Comparison of ENCODE assay signal across 8 mouse cellular contexts in the genomic region with DNA sequence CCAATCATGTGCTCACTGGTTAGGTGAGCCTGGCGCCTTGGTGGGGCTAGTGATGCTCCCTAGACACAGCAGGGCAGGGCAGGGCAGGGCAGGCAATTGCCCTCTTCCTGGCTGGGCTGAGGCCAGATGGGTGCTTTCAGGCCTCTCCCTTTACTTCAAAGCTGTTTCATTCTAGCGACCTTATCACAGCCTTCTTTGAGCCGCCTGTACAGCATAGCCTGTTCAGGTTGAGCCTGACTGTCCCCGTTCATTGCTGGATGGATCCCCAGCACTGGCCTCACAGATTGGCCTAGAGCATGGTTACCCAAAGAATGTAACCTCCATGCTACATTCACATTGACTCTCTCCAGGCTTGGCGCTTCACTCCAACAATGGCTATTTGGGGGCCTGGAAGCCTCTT. TPM values are rescaled to one million over a fixed set of nuclear protein-coding genes. Genes with fewer than 3 reads are reported as not detected.
DNase-seq lines count a peak whose midpoint lies in the region; ATAC-seq and TF ChIP-seq lines count a peak whose summit lies in the region.

No protein-coding gene starts in this region.

- peaks cover 11% of the 10 kb centered on the region for H3K36me3 ChIP-seq in megakaryocyte, embryonic 14.5 days (replicated peaks; ENCODE audit: low read length)
- no peaks in the 10 kb centered on the region for H3K36me3 ChIP-seq in heart, embryonic 16.5 days (ENCODE audit: control insufficient read depth, insufficient read depth)
- H3K36me3 ChIP-seq in liver, embryonic 13.5 days: 0 out of 2 replicates have a peak, but pooled peaks cover 2% of the 10 kb centered on the region
- H3K36me3 ChIP-seq in stomach, postnatal 0 days (ENCODE audit: control insufficient read depth, insufficient read depth, low read length): no peaks in the 10 kb centered on the region

- no peaks in the 10 kb centered on the region for H3K9me3 ChIP-seq in megakaryocyte, embryonic 14.5 days
- H3K9me3 ChIP-seq in heart, embryonic 16.5 days (replicated peaks; ENCODE audit: control insufficient read depth, low read length): no peaks in the 10 kb centered on the region
- H3K9me3 ChIP-seq in liver, embryonic 13.5 days (replicated peaks): no peaks in the 10 kb centered on the region
- no peaks in the 10 kb centered on the region for H3K9me3 ChIP-seq in stomach, postnatal 0 days (ENCODE audit: control insufficient read depth, low read length)

- peak; percentile 13 for DNase-seq in liver, embryonic 13.5 days
- peak; percentile 61 for DNase-seq in stomach, postnatal 0 days (ENCODE audit: low spot score)
- DNase-seq in spleen, adult 18-20 months: no peak
- no peak for DNase-seq in adrenal gland, postnatal 36 days
- no peak for DNase-seq in right cerebral cortex, postnatal 36 days (ENCODE audit: low spot score in 2 of 2)

- TF ChIP-seq CTCF in stomach, postnatal 0 days (IDR thresholded peaks at IDR 0.05; ENCODE audit: low read depth): no peak

- WGBS in heart, embryonic 16.5 days: 63% methylated on average over 5 of the region's 5 CpGs
- 46% methylated on average over 5 of the region's 5 CpGs for WGBS in liver, embryonic 13.5 days (ENCODE audit: insufficient replicate concordance)
- WGBS in stomach, postnatal 0 days: 41% methylated on average over 5 of the region's 5 CpGs

- peak overlapping the region; percentile 90 for H3K4me2 ChIP-seq in heart, embryonic 16.5 days (ENCODE audit: low read depth, low read length)
- peak overlapping the region; percentile 84 for H3K4me2 ChIP-seq in liver, embryonic 13.5 days
- H3K4me2 ChIP-seq in stomach, postnatal 0 days (replicated peaks; ENCODE audit: low read depth): peak overlapping the region; percentile 63

- H3K4me3 ChIP-seq in megakaryocyte, embryonic 14.5 days (replicated peaks): peak overlapping the region; percentile 98
- H3K4me3 ChIP-seq in heart, embryonic 16.5 days (ENCODE audit: low read length): no peak overlapping the region; the same call in 1 of the 2 replicates
- peak overlapping the region; percentile 98 for H3K4me3 ChIP-seq in liver, embryonic 13.5 days (replicated peaks)
- no peak overlapping the region for H3K4me3 ChIP-seq in stomach, postnatal 0 days (ENCODE audit: low read depth, low read length)

- no peak for TF ChIP-seq EP300 in stomach, postnatal 0 days (optimal IDR thresholded peaks at IDR 0.05)

- H3K27ac ChIP-seq in heart, embryonic 16.5 days (ENCODE audit: low read length): no peak overlapping the region
- H3K27ac ChIP-seq in liver, embryonic 13.5 days: peak overlapping the region; percentile 88
- peak overlapping the region; percentile 97; the same call in 1 of the 2 replicates for H3K27ac ChIP-seq in stomach, postnatal 0 days (replicated peaks)

- H3K4me1 ChIP-seq in megakaryocyte, embryonic 14.5 days: peaks cover 35% of the 10 kb centered on the region
- H3K4me1 ChIP-seq in heart, embryonic 16.5 days (ENCODE audit: control insufficient read depth, insufficient read depth, low read length): peaks cover 22% of the 10 kb centered on the region
- peaks cover 27% of the 10 kb centered on the region for H3K4me1 ChIP-seq in liver, embryonic 13.5 days (replicated peaks)
- peaks cover 2% of the 10 kb centered on the region; the same call in 1 of the 2 replicates for H3K4me1 ChIP-seq in stomach, postnatal 0 days (replicated peaks; ENCODE audit: control insufficient read depth, insufficient read depth)

- no peaks in the 10 kb centered on the region for H3K27me3 ChIP-seq in megakaryocyte, embryonic 14.5 days (replicated peaks)
- no peaks in the 10 kb centered on the region for H3K27me3 ChIP-seq in heart, embryonic 16.5 days (ENCODE audit: control insufficient read depth, insufficient read depth, low read length)
- H3K27me3 ChIP-seq in liver, embryonic 13.5 days: no peaks in the 10 kb centered on the region
- no peaks in the 10 kb centered on the region for H3K27me3 ChIP-seq in stomach, postnatal 0 days (ENCODE audit: control insufficient read depth, insufficient read depth, low read length)

- no peak for ATAC-seq in megakaryocyte, adult 5-6 weeks (ENCODE audit: poor library complexity, severe bottlenecking)
- no peak for ATAC-seq in heart, embryonic 16.5 days (replicated peaks; ENCODE audit: extremely low read depth, insufficient read depth, low FRiP score)
- ATAC-seq in liver, embryonic 13.5 days (ENCODE audit: low read depth): no peak
- peak; percentile 55 for ATAC-seq in stomach, postnatal 0 days (ENCODE audit: low FRiP score, low TSS enrichment)

- no peak overlapping the region for H3K9ac ChIP-seq in heart, embryonic 16.5 days (ENCODE audit: low read length)
- H3K9ac ChIP-seq in liver, embryonic 13.5 days: peak overlapping the region; percentile 99
- H3K9ac ChIP-seq in stomach, postnatal 0 days (ENCODE audit: low read length): no peak overlapping the region

RNA-seq across cellular contexts. Expression of gene Skp1a, which starts 1.1 kb away (rescaled TPM):
- polyA plus RNA-seq in megakaryocyte, embryonic 14.5 days (2012; ENCODE audit: insufficient read depth, low replicate concordance): 1.6 and 14.4 TPM in 2 replicates
- 129 and 145 TPM in 2 replicates for total RNA-seq in megakaryocyte, adult 5-6 weeks (2015)
- total RNA-seq in megakaryocyte, adult 5-6 weeks (2017): 127 and 133 TPM in 2 replicates
- 476 and 507 TPM in 2 replicates for polyA plus RNA-seq in heart, embryonic 16.5 days (2015; fragmentation: Nextera tagmentation; extraction: Ambion mirVana)
- polyA plus RNA-seq in liver, embryonic 13.5 days (2015; fragmentation: Nextera tagmentation; extraction: Ambion mirVana): 377 and 461 TPM in 2 replicates
- 530 and 542 TPM in 2 replicates for polyA plus RNA-seq in stomach, postnatal 0 days (2015; fragmentation: Nextera tagmentation; extraction: Ambion mirVana)
- 100 to 1,000 TPM; 529 to 536 TPM for total RNA-seq in adrenal gland, postnatal 36 days (2021)

RNA-seq across cellular contexts. Expression of gene Olfr1371, which starts 16.9 kb away (rescaled TPM):
- not detected in 2 replicates for polyA plus RNA-seq in megakaryocyte, embryonic 14.5 days (2012; ENCODE audit: insufficient read depth, low replicate concordance)
- total RNA-seq in megakaryocyte, adult 5-6 weeks (2015): not detected in 2 replicates
- total RNA-seq in megakaryocyte, adult 5-6 weeks (2017): not detected in 2 replicates
- not detected in 2 replicates for polyA plus RNA-seq in heart, embryonic 16.5 days (2015; fragmentation: Nextera tagmentation; extraction: Ambion mirVana)
- polyA plus RNA-seq in liver, embryonic 13.5 days (2015; fragmentation: Nextera tagmentation; extraction: Ambion mirVana): not detected in 2 replicates
- polyA plus RNA-seq in stomach, postnatal 0 days (2015; fragmentation: Nextera tagmentation; extraction: Ambion mirVana): not detected in 2 replicates
- not detected for total RNA-seq in adrenal gland, postnatal 36 days (2021)

RNA-seq across cellular contexts. Expression of gene Tcf7, which starts 52.1 kb away (rescaled TPM):
- 0.38 TPM in 1 of 2 replicates, not detected in the other for polyA plus RNA-seq in megakaryocyte, embryonic 14.5 days (2012; ENCODE audit: insufficient read depth, low replicate concordance)
- total RNA-seq in megakaryocyte, adult 5-6 weeks (2015): 6.9 and 9.4 TPM in 2 replicates
- total RNA-seq in megakaryocyte, adult 5-6 weeks (2017): 1.2 and 1.8 TPM in 2 replicates
- polyA plus RNA-seq in heart, embryonic 16.5 days (2015; fragmentation: Nextera tagmentation; extraction: Ambion mirVana): 29.0 and 65.0 TPM in 2 replicates
- 1.9 and 2.0 TPM in 2 replicates for polyA plus RNA-seq in liver, embryonic 13.5 days (2015; fragmentation: Nextera tagmentation; extraction: Ambion mirVana)
- polyA plus RNA-seq in stomach, postnatal 0 days (2015; fragmentation: Nextera tagmentation; extraction: Ambion mirVana): 3.6 and 3.7 TPM in 2 replicates
- total RNA-seq in adrenal gland, postnatal 36 days (2021): 10 to 100 TPM; 36.8 to 50.1 TPM

Comparison
In these comparisons a context has a peak if more than half of its experiments do, and no peak if none do; other contexts are left out.
1. H3K4me3 ChIP-seq: peak in megakaryocyte, embryonic 14.5 days (single experiment) and liver, embryonic 13.5 days (single experiment); none in heart, embryonic 16.5 days (single experiment) and stomach, postnatal 0 days (single experiment).
2. DNase-seq: peak in liver, embryonic 13.5 days (single experiment) and stomach, postnatal 0 days (single experiment); none in spleen, adult 18-20 months (0 of 2), adrenal gland, postnatal 36 days (0 of 2) and right cerebral cortex, postnatal 36 days (0 of 2).
3. RNA of gene Skp1a, which starts 1.1 kb away (polyA plus RNA-seq): 530 to 542 TPM in stomach, postnatal 0 days, 476 to 507 TPM in heart, embryonic 16.5 days and 377 to 461 TPM in liver, embryonic 13.5 days; 1.6 to 14.4 TPM in megakaryocyte, embryonic 14.5 days; every median in the first group is over 10 times any median in the second.
4. Peak in every context shown above with its lines, with median percentiles within 50 percentile points of each other: H3K4me2 ChIP-seq.